Mouse (Mus musculus): Measurements from ENCODE around the gene Dpf2.

DNA sequence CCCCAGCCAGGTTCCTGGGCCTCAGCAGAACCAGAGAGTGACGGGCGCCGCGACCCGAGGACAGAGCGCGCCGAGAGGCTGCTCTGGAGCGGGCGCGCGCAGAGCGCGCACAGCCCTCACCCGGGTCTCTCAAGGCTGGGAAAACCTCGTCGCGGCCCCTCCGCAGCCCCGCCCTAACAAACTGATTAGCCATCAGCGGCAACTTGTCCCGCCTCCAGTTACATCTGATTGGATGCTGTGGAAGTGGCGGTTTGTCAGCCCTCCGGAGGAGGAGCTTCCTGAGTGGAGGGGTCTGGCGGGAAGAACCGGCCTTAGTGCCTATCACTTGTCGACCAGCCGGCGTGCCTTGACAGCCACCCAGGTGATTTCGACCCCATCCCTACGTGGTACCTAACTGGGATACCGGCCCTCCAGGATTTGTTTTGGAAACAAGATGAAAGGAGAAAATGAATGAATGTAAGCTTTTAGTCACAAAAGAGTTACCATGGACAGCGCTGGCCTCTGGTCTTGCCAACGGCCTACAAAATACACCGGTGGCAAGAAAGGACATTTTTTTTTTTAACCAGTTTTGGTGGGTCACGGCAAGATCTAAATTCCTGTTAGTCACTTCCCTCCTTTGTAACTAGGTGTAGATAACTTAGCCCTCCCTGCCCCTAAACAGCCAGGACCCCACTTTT, 18.7 kb downstream of the Dpf2 start, which contains the start of gene Tigd3:
- no peak for TF ChIP-seq CTCF (IDR thresholded peaks at IDR 0.05; ENCODE audit: borderline replicate concordance, insufficient read depth, low read depth, low read length)
- TF ChIP-seq POLR2A (IDR thresholded peaks at IDR 0.05; ENCODE audit: borderline replicate concordance, insufficient read depth, low read length): peak; percentile 74
